Mouse (Mus musculus) CD4-positive, CD25-positive, alpha-beta regulatory T cell, adult 4 months (primary cell): ENCODE results near the gene Gm12248. TPM values are rescaled to one million over a fixed set of nuclear protein-coding genes. Genes with fewer than 3 reads are reported as not detected.
"Not testable (repeated sequence)": the region's sequence is repeated elsewhere in the genome, so short reads cannot be mapped to it uniquely, and the experiment has no call there.

Source experiments
- ATAC-seq: one replicate; pipeline ENCODE4 v1.8.0; 2017
- polyA plus RNA-seq, 2 experiments: library from polyadenylated mRNA; unstranded; fragments of 100-300 nt; shearing (Covaris generic); gene quantifications; one replicate each; pipeline ENCODE4 v1.2.1; 2017

Gm12248 gene
- polyA plus RNA-seq, 2 experiments from 2014 or later, result 0.38 to 0.71 TPM

GRCm38 (mm10) chr11:58102146-58102545 is 9.2 kb upstream of the Gm12248 start:
- no peak for ATAC-seq

DNA sequence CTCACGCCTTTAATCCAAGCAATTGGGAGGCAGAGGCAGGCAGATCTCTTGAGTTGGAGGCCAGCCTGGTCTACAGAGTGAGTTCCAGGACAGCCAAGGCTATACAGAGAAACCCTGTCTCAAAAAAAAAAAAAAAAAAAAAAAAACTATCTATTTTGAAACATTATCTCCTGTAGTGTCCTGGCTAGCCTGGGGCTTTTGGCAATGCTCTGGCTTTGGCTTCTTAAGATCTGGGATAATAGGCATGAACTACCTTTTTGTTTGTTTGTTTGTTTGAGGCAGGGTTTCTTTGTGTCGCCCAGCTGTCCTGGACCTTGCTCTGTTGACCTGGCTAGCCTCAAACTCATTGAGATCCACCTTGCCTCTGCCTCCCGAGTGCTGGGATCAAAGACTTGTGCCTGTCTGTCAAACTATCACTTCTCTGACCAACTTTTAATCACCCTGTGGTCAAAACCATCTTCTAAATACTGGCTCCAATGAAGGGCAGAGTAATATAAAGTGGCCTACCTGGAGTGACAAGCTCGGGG is 8.3 kb upstream of the Gm12248 start:
- no peak for ATAC-seq

GRCm38 (mm10) chr11:58100006-58100405 is 7.1 kb upstream of the Gm12248 start:
- ATAC-seq, result no peak

GRCm38 (mm10) chr11:58098366-58098720 is 5.4 kb upstream of the Gm12248 start:
- peak; percentile 27 for ATAC-seq

DNA sequence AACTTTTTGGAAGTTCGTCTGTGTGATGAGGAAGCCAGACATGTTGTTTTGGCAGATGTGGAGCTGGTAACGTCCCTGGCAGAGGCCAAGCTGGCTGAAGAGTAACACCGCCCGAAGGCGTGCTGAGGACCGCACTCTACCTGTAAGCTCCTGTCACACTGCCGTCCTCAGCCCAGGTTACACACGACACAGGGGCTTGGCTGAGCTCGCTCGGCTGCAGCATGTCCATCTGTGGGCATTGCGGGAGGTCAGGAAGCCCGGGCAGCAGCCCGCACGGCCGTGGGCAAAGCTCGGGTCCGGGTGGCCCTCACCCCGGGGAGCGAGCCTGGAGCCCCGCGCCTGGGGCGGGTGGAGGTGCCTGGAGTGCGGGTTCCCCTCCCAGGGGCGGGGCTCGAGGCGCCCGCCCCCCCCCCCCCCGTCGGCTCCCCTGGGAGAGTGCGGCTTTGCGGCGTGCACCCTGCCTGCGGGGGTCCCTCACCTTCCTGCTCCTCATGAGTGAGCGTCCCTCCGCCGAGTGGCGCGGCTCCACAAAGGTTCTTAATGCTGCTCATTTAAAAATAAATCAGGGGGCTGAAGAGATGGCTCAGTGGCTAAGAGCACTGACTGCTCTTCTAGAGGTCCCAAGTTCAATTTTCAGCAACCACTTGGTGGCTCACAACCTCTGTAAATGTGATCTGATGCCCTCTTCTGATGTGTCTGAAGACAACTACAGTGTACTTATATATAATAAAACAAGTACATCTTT is 4.9 kb upstream of the Gm12248 start:
- ATAC-seq, result peak; percentile 19

DNA sequence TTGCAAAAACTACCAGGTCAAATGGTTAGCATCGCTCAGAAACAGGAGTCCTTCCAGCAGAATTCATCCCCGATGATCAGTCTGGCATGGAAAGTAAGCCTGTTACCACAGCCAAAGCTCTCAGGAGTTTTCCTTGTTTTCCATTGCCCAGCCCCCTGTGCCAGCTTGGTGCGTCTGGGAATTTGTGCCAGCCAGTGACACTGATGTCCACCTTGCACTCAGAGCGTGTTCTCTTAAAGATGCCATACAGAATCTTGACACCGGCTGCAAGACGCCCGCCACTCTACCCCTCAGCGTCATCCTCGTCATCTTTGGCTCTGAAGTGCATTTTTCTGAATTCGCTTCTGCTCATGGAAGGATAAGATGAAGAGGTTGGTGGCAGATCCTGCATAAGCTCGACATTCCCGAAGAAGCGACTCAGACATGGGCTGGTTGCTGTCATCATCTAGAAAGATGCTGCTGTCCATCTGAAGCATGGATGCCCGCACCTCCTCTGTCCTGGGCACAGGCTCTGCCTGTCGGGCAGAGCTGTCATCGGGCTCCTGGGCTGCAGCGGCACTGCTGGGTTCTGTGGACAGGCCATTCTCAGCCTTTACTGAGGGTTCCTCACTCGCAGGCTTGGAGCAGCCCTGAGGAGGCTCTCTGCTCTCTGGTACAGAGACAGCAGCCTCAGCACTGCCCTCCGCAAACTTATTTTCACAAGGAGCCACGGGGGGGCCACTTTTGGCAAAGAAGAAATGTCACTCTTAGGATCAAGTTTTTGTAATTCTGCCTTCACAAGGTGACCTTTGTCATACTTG is 4.1 kb upstream of the Gm12248 start:
- no peak for ATAC-seq

DNA sequence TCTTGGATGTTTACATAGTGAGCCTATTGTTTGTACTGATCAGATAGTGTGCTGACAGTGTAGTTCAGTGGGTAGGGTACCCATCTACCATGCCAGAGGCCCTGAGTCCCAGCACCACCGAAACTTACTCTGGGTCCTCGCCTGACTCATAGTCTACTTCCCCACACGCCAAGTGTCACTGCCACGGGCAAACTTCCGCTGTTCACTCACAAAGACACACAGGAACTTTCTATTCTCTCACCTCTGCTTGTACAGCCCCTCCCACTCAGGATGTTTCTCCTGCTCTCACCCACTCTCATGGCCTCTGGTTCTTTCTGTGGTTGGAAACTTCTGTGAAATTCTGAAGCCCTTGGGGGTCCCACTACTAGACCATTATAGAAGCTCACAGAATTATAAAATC is 3.2 kb upstream of the Gm12248 start:
- peak; percentile 94 for ATAC-seq

GRCm38 (mm10) chr11:58095561-58095960 is 2.6 kb upstream of the Gm12248 start:
- ATAC-seq, result no peak

- no peak for ATAC-seq
These were observed 1.8 kb upstream of the Gm12248 start for GRCm38 (mm10) chr11:58094766-58095165.

- ATAC-seq, result no peak
These were observed 393 bp downstream of the Gm12248 start for GRCm38 (mm10) chr11:58092541-58092940.

DNA sequence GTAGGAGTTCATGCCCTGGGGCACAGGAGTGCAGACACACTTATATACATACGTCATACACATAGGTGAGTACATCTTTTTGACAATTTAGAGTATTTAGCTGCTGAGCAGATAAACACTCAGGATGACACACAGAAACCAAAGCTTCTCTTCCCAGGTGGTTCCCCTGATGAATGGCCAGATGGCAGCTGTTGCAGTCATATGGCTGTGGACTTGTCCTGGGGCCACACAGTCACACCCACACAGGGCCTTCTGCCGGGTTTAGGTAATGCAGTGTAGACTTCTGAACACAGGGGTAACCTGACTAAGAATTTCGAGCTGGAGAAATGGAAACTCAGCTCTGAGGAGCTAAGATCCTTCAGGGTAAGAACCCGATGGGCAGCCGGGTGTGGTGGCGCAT is 11.2 kb downstream of the Gm12248 start:
- no peak for ATAC-seq

DNA sequence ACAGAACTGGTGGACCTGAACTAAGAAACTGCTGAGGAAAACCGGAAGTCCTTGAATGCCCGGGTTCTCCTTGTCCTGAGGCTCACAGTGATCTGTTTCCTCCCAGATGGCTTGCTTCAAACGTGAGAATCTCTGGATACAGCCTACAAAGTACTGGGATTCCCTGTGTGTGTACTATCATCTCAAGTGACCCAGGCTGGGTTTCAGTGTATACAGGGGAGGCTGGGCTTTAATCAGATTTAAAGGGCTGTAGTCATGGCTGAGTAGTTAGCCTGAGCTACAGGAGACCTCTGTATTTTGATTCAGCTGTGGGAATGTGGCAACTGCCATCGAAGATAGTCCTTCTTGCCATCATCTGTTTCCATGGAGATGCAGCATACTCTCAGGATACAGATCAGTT is 15.7 kb downstream of the Gm12248 start:
- no peak for ATAC-seq

DNA sequence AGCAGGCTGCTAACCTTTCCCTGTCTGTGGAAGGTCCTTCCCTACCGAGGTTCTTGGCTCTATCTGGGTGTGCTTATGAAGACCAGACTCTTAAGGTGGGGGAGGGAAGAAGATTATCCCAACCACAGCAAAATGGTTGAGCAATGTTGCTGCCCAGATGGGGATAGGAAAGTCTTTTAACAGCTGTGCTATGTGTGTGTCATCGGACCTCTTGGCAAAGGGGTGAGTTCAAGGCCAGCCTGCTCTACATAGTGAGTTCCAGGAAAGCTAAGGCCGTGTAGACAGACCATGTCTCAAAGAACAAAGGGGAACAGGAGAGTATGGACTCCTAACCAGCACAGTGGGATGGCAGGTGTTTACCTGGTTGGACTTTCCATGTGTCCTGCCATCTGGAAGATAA is 20.0 kb downstream of the Gm12248 start:
- no peak for ATAC-seq

DNA sequence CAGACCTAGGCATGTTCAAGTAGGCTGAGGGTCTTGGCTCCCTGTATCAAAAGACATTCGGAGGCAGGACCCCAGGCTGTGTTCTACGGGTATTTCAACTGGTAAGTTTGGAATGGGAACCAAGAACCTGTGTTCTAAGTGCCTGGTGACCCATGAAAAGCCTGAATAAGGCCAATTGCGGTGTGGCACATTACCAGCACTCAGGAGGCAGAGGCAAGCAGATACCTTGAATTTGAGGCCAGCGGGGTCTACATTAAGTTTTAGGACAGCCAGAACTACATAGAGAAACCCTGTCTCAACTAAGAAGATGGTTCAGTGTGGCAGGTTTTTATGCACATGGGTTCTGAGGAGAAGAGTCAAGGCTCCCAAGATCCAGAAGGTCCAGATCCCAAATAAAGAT is 27.9 kb downstream of the Gm12248 start:
- ATAC-seq, result no peak

DNA sequence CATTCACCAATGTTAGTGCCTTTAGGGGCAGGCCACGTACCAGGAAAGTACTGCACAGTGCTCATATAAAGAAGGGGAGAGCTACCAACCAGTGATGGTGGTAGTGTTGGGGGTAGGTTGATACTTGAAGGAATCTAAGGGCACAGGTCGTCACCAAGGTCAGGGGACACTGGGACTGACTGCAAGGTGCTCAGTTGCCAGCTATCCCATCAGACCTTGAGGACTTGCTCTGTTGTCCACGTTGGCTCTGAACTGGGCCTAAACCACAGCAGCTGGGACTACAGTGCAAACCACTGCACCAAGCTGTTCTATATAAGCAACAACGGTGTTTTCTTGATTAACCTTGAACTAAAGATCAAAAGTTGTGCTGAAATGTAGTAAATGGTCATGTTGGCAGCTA is 30.3 kb downstream of the Gm12248 start:
- ATAC-seq, result no peak

- not testable (repeated sequence) for ATAC-seq
These were observed 31.7 kb downstream of the Gm12248 start for GRCm38 (mm10) chr11:58061218-58061617.

- not testable (repeated sequence) for ATAC-seq
These were observed 33.2 kb downstream of the Gm12248 start for GRCm38 (mm10) chr11:58059752-58060151.

GRCm38 (mm10) chr11:58057455-58057854 is 35.5 kb downstream of the Gm12248 start:
- ATAC-seq, result peak; percentile 68

DNA sequence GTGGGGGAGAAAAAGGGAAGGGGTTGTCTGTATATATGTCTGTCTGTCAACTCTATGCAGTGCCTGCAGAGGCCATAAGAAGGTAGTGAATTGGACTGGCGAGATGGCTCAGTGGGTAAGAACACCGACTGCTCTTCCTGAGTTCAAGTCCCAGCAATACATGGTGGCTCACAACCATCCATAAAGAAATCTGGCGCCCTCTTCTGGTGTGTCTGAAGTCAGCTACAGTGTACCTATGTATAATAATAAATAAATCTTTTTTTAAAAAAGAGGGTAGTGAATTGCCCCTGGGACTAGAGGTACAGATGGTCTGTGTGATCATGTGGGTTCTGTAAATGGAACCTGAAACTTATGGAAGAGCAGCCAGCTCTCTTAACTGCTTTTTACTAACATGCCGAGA is 46.5 kb downstream of the Gm12248 start:
- ATAC-seq, result no peak

DNA sequence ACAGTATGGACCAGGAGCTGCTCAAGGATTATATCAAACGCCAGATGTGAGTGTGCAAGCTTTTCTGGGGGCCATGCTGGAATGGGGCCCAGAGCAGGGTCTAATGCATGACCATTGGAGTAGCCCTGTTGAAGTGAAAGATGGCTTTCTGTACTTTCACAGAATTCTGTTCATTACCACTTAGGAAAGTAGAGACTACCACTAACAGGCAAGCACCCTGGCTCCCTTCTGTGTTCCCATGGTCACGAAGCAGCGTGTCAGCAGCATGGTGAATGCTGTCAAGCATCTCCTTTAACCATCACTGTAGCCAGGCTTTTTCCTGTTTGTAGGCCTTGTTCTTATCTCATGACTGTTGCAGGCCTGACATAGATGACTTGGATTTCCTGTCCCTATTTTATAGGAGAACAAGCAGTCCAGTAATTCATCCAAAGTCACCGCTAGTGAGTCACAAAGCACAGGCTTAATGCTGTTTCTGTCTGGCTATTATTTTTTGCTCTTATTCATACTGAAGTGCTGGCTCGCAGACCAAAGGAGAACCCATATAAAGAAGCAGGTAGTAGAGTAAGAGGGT is 50.0 kb downstream of the Gm12248 start:
- no peak for ATAC-seq

GRCm38 (mm10) chr11:58039027-58039426 is 53.9 kb downstream of the Gm12248 start:
- ATAC-seq, result peak; percentile 34

DNA sequence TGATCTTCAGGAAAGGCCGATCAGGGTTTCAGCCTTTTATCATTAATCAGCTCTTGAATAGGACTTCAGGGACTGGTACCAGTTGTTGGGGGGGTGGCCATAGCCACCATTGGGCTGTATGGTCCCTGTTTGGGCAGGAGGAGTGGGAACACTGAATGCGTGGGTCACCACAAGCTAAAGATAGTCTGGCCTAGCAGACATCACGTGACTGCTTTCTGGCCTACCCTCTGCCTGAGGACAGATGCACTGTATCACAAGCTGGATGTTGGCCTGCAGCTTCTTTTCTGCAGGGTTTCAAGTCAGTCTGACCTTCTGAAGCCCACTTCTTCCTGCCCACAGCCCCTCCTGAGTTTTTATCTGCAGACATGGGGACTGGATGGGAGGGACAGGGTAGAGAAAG is 59.3 kb downstream of the Gm12248 start:
- no peak for ATAC-seq

GRCm38 (mm10) chr11:58031176-58031575 is 61.8 kb downstream of the Gm12248 start:
- peak; percentile 63 for ATAC-seq

DNA sequence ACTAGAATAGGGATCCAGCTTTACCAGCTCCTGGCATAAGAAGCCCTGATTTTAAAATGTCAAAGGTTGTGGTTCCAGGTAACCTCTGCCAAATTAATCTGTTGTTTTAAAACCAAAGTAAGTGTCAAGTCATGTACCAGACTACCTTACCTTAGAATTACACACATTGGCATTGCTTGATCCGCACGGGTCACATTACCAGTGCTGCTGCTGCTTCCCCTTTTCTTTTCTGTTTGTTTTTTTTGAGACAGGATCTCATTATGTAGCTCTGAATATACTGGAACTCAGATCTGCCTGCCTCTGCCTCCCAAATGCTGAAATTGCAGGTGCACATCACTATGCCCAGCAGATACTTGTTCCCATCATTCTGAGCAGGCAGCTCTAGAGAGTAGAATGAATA is 63.1 kb downstream of the Gm12248 start:
- ATAC-seq, result no peak
